Mouse (Mus musculus): ENCODE data around the gene Ttc21b. TPM values are rescaled to one million over a fixed set of nuclear protein-coding genes. Genes with fewer than 3 reads are reported as not detected.
"Not testable (repeated sequence)": the region's sequence is repeated elsewhere in the genome, so short reads cannot be mapped to it uniquely, and the experiment has no call there.

Gene Ttc21b
- polyA plus RNA-seq, 1 experiment from 2014 or later = 13.4 TPM

GRCm38 (mm10) chr2:66189197-66189596 lies 67.2 kb downstream of the Ttc21b start:
- peaks cover 39% of the 10 kb centered on the region for H3K36me3 ChIP-seq
- not testable (repeated sequence) for H3K27ac ChIP-seq; H3K4me3 ChIP-seq; H3K4me1 ChIP-seq (replicated peaks); H3K4me2 ChIP-seq; H3K9me3 ChIP-seq; ATAC-seq (ENCODE audit: low FRiP score); H3K27me3 ChIP-seq; H3K9ac ChIP-seq
- 98% methylated on average over 12 of the region's 12 CpGs for WGBS

- Histone ChIP-seq H3K4me2 (no peak overlapping the region), H3K27ac (no peak overlapping the region), H3K9ac (no peak overlapping the region), H3K9me3 (no peaks in the 10 kb centered on the region), H3K4me1 (replicated peaks) (0 out of 2 replicates have a peak, but pooled peaks cover 3% of the 10 kb centered on the region), H3K36me3 (peaks cover 30% of the 10 kb centered on the region), H3K4me3 (no peak overlapping the region), H3K27me3 (no peaks in the 10 kb centered on the region)
- ATAC-seq (ENCODE audit: low FRiP score) = no peak
- 76% methylated on average over 6 of the region's 6 CpGs for WGBS
Observed at GRCm38 (mm10) chr2:66187520-66187919, 68.9 kb downstream of the Ttc21b start.

GRCm38 (mm10) chr2:66184431-66185164 lies 71.8 kb downstream of the Ttc21b start:
- Histone ChIP-seq H3K4me3 (no peak overlapping the region), H3K4me2 (no peak overlapping the region), H3K36me3 (peaks cover 19% of the 10 kb centered on the region), H3K27ac (no peak overlapping the region), H3K4me1 (replicated peaks) (peaks cover 12% of the 10 kb centered on the region), H3K9ac (no peak overlapping the region), H3K9me3 (no peaks in the 10 kb centered on the region), H3K27me3 (no peaks in the 10 kb centered on the region)
- WGBS = 82% methylated on average over 7 of the region's 7 CpGs
- ATAC-seq (ENCODE audit: low FRiP score) = peak; percentile 78

- no peaks in the 10 kb centered on the region for H3K27me3 ChIP-seq
- ATAC-seq (ENCODE audit: low FRiP score) = no peak
- no peak overlapping the region for H3K4me3 ChIP-seq
- 28% methylated on average over 10 of the region's 10 CpGs for WGBS
- H3K9ac ChIP-seq = no peak overlapping the region
- H3K9me3 ChIP-seq = no peaks in the 10 kb centered on the region
- H3K36me3 ChIP-seq = peaks cover 4% of the 10 kb centered on the region; the same call in 1 of the 2 replicates
- 0 out of 2 replicates have a peak overlapping the region, but pooled peaks have one; percentile 1 for H3K4me2 ChIP-seq
- H3K4me1 ChIP-seq (replicated peaks) = peaks cover 38% of the 10 kb centered on the region
- 0 out of 2 replicates have a peak overlapping the region, but pooled peaks have one; percentile 9 for H3K27ac ChIP-seq
Observed at GRCm38 (mm10) chr2:66180293-66180692, 76.1 kb downstream of the Ttc21b start.

- Histone ChIP-seq H3K36me3 (peaks cover 4% of the 10 kb centered on the region; the same call in 1 of the 2 replicates), H3K4me3 (no peak overlapping the region), H3K9me3 (no peaks in the 10 kb centered on the region), H3K9ac (no peak overlapping the region), H3K27me3 (no peaks in the 10 kb centered on the region), H3K4me2 (no peak overlapping the region), H3K4me1 (replicated peaks) (peaks cover 38% of the 10 kb centered on the region), H3K27ac (no peak overlapping the region; the same call in 1 of the 2 replicates)
- WGBS = 37% methylated on average over 10 of the region's 10 CpGs
- ATAC-seq (ENCODE audit: low FRiP score) = no peak
Observed at GRCm38 (mm10) chr2:66179782-66180181, 76.6 kb downstream of the Ttc21b start.

- ATAC-seq (ENCODE audit: low FRiP score) = no peak
Observed at GRCm38 (mm10) chr2:66178848-66179215, 77.6 kb downstream of the Ttc21b start.

GRCm38 (mm10) chr2:66177886-66178847 lies 78.2 kb downstream of the Ttc21b start:
- ATAC-seq (ENCODE audit: low FRiP score) = peak; percentile 76
- 22% methylated on average over 9 of the region's 9 CpGs for WGBS
- peak overlapping the region; percentile 13; the same call in 1 of the 2 replicates for H3K9ac ChIP-seq

More at GRCm38 (mm10) chr2:66178848-66179215, 77.6 kb downstream of the Ttc21b start:
- H3K9ac ChIP-seq = no peak overlapping the region
- no peaks in the 10 kb centered on the region for H3K9me3 ChIP-seq
- H3K27me3 ChIP-seq = no peaks in the 10 kb centered on the region
- 27% methylated on average over 5 of the region's 5 CpGs for WGBS
- H3K4me3 ChIP-seq = no peak overlapping the region
- peaks cover 38% of the 10 kb centered on the region for H3K4me1 ChIP-seq (replicated peaks)
- H3K4me2 ChIP-seq = peak overlapping the region; percentile 47
- peaks cover 4% of the 10 kb centered on the region; the same call in 1 of the 2 replicates for H3K36me3 ChIP-seq
- H3K27ac ChIP-seq = peak overlapping the region; percentile 88

GRCm38 (mm10) chr2:66177017-66177416 lies 79.4 kb downstream of the Ttc21b start:
- Histone ChIP-seq H3K4me1 (replicated peaks) (peaks cover 34% of the 10 kb centered on the region), H3K4me2 (no peak overlapping the region), H3K27me3 (no peaks in the 10 kb centered on the region), H3K9ac (no peak overlapping the region), H3K4me3 (no peak overlapping the region), H3K27ac (peak overlapping the region; percentile 69; the same call in 1 of the 2 replicates), H3K9me3 (no peaks in the 10 kb centered on the region), H3K36me3 (no peaks in the 10 kb centered on the region)
- 60% methylated on average over 7 of the region's 7 CpGs for WGBS
- no peak for ATAC-seq (ENCODE audit: low FRiP score)

More at GRCm38 (mm10) chr2:66177886-66178847, 78.2 kb downstream of the Ttc21b start:
- Histone ChIP-seq H3K9me3 (no peaks in the 10 kb centered on the region), H3K36me3 (peaks cover 4% of the 10 kb centered on the region; the same call in 1 of the 2 replicates), H3K4me2 (peak overlapping the region; percentile 47), H3K4me3 (no peak overlapping the region), H3K27me3 (no peaks in the 10 kb centered on the region), H3K4me1 (replicated peaks) (peaks cover 36% of the 10 kb centered on the region), H3K27ac (peak overlapping the region; percentile 88)

GRCm38 (mm10) chr2:66173134-66173533 lies 83.3 kb downstream of the Ttc21b start:
- Histone ChIP-seq H3K36me3 (no peaks in the 10 kb centered on the region), H3K4me1 (replicated peaks) (peaks cover 13% of the 10 kb centered on the region), H3K9me3 (no peaks in the 10 kb centered on the region), H3K4me2 (no peak overlapping the region), H3K27ac (no peak overlapping the region), H3K9ac (no peak overlapping the region), H3K27me3 (no peaks in the 10 kb centered on the region), H3K4me3 (no peak overlapping the region)
- WGBS = 64% methylated on average over 5 of the region's 5 CpGs
- ATAC-seq (ENCODE audit: low FRiP score) = no peak

GRCm38 (mm10) chr2:66171643-66172042 lies 84.8 kb downstream of the Ttc21b start:
- Histone ChIP-seq H3K4me1 (replicated peaks) (no peaks in the 10 kb centered on the region), H3K4me3 (no peak overlapping the region), H3K9me3 (no peaks in the 10 kb centered on the region), H3K27ac (no peak overlapping the region), H3K27me3 (no peaks in the 10 kb centered on the region), H3K36me3 (no peaks in the 10 kb centered on the region), H3K9ac (no peak overlapping the region), H3K4me2 (no peak overlapping the region)
- WGBS = 80% methylated on average over 3 of the region's 3 CpGs
- ATAC-seq (ENCODE audit: low FRiP score) = no peak

GRCm38 (mm10) chr2:66170721-66171120 lies 85.7 kb downstream of the Ttc21b start:
- no peak overlapping the region for H3K27ac ChIP-seq
- 81% methylated on average over 11 of the region's 11 CpGs for WGBS
- no peak overlapping the region for H3K9ac ChIP-seq
- H3K4me1 ChIP-seq (replicated peaks) = no peaks in the 10 kb centered on the region
- H3K36me3 ChIP-seq = no peaks in the 10 kb centered on the region
- no peak overlapping the region for H3K4me3 ChIP-seq
- no peak overlapping the region for H3K4me2 ChIP-seq
- no peaks in the 10 kb centered on the region for H3K27me3 ChIP-seq
- H3K9me3 ChIP-seq = no peaks in the 10 kb centered on the region
- no peak for ATAC-seq (ENCODE audit: low FRiP score)

GRCm38 (mm10) chr2:66165025-66165424 lies 91.4 kb downstream of the Ttc21b start:
- no peak overlapping the region for H3K4me3 ChIP-seq
- no peak overlapping the region for H3K9ac ChIP-seq
- ATAC-seq (ENCODE audit: low FRiP score) = no peak
- WGBS = 95% methylated on average over 8 of the region's 8 CpGs
- H3K27me3 ChIP-seq = no peaks in the 10 kb centered on the region
- no peak overlapping the region for H3K27ac ChIP-seq
- no peaks in the 10 kb centered on the region for H3K4me1 ChIP-seq (replicated peaks)
- no peaks in the 10 kb centered on the region for H3K9me3 ChIP-seq
- H3K36me3 ChIP-seq = no peaks in the 10 kb centered on the region
- H3K4me2 ChIP-seq = no peak overlapping the region
